Mouse (Mus musculus) ES-E14 (cell line): ENCODE measurements at regions not wholly inside any gene's neighbourhood (a gene's known extent, or its start where the extent isn't known, plus 50 kb on each side); places are given as distances from the start of the nearest gene placed in this dataset.

Experiments used
- DNase-seq: peaks from one replicate; pipeline ENCODE4 v3.0.0-alpha.2; 2013; ENCODE audit warnings: low read depth, low spot score
- H3K27ac ChIP-seq: 2 replicates; pipeline ENCODE4 v1.5.1; 2012; ENCODE audit warnings: low read depth, mild to moderate bottlenecking, low read length, moderate library complexity, mixed read lengths; ENCODE audit not compliant: poor library complexity, insufficient read depth, severe bottlenecking
- H3K36me3 ChIP-seq: 2 replicates; pipeline ENCODE4 v1.6.1; 2012; ENCODE audit warnings: mild to moderate bottlenecking, low read length, moderate library complexity, mixed read lengths; ENCODE audit not compliant: control insufficient read depth, poor library complexity, insufficient read depth, severe bottlenecking
- H3K4me1 ChIP-seq, 2 experiments: fragments of 150-350 bp in 1 of 2; sonication (generic) in 1 of 2; 2 replicates each; pipeline ENCODE4 v1.6.1; 2012; ENCODE audit warnings: low read length in 2 of 2, mild to moderate bottlenecking in 1 of 2, mixed read lengths in 1 of 2; ENCODE audit not compliant: control insufficient read depth in 2 of 2, insufficient read depth in 2 of 2, poor library complexity in 1 of 2
- H3K4me3 ChIP-seq, 2 experiments: fragments of 150-350 bp in 1 of 2; sonication (generic) in 1 of 2; 2 replicates each; pipeline ENCODE4 v1.5.1; 2012; ENCODE audit warnings: low read length in 2 of 2, low read depth in 1 of 2, mild to moderate bottlenecking in 1 of 2, mixed read lengths in 1 of 2; ENCODE audit not compliant: insufficient read depth in 1 of 2, poor library complexity in 1 of 2, severe bottlenecking in 1 of 2
- H3K9ac ChIP-seq: 2 replicates; pipeline ENCODE4 v1.6.1; 2012; ENCODE audit warnings: low read depth, mild to moderate bottlenecking, low read length, mixed read lengths; ENCODE audit not compliant: poor library complexity, insufficient read depth, severe bottlenecking
- H3K9me3 ChIP-seq: fragments of 150-350 bp; sonication (generic); 2 replicates; pipeline ENCODE4 v1.6.1; 2012; ENCODE audit warnings: low read depth, mild to moderate bottlenecking, low read length; ENCODE audit not compliant: control insufficient read depth, insufficient read depth
- CHD2 ChIP-seq: IDR thresholded peaks from 2 replicates; pipeline ENCODE4 v1.6.1; 2014; ENCODE audit warnings: mild to moderate bottlenecking, low read depth, low read length, inconsistent platforms
- HCFC1 ChIP-seq: IDR thresholded peaks from 2 replicates; pipeline ENCODE4 v1.6.1; 2012; ENCODE audit warnings: low read length, inconsistent platforms, borderline replicate concordance; ENCODE audit not compliant: insufficient read depth
- MAFK ChIP-seq: IDR thresholded peaks from 2 replicates; pipeline ENCODE4 v1.6.1; 2014; ENCODE audit warnings: mild to moderate bottlenecking, low read depth, low read length, inconsistent platforms; ENCODE audit not compliant: insufficient read depth
- ZC3H11A ChIP-seq: IDR thresholded peaks from 2 replicates; pipeline ENCODE4 v1.6.1; 2012; ENCODE audit warnings: low read depth, mild to moderate bottlenecking, inconsistent platforms, low read length, borderline replicate concordance
- ZNF384 ChIP-seq: IDR thresholded peaks from 2 replicates; pipeline ENCODE4 v1.6.1; 2012; ENCODE audit warnings: low read depth, low read length, inconsistent platforms
- in situ Hi-C, 2 experiments: fragments of 600-800 bp; cut with MboI; formaldehyde crosslinking; loops; one replicate each; pipeline ENCODE4 v1.15.1; 2025; ENCODE audit warnings: low sequenced_read_pairs in 2 of 2, inconsistent platforms in 1 of 2; ENCODE audit not compliant: unreplicated experiment in 2 of 2

- no peak for DNase-seq
- no peaks in the 10 kb centered on the region for H3K36me3 ChIP-seq
- no peak overlapping the region for H3K4me3 ChIP-seq
- no peaks in the 10 kb centered on the region for H3K4me1 ChIP-seq
- H3K9ac ChIP-seq: no peak overlapping the region
- TF ChIP-seq MAFK (no peak), HCFC1 (no peak), ZNF384 (no peak), ZC3H11A (no peak), CHD2 (no peak)
- H3K9me3 ChIP-seq: no peaks in the 10 kb centered on the region
- in situ Hi-C loops: no loop called here
- no peak overlapping the region for H3K27ac ChIP-seq
Observed at GRCm38 (mm10) chr13:60364778-60365672, 187.9 kb upstream of the Gas1 start.

GRCm38 (mm10) chr13:60369216-60369615 is 192.1 kb upstream of the Gas1 start:
- H3K4me3 ChIP-seq: no peak overlapping the region
- no peak overlapping the region for H3K27ac ChIP-seq
- no peak for TF ChIP-seq HCFC1
- H3K36me3 ChIP-seq: no peaks in the 10 kb centered on the region
- no peaks in the 10 kb centered on the region for H3K9me3 ChIP-seq
- in situ Hi-C loops: no loop called here
- DNase-seq: no peak
- no peak overlapping the region for H3K9ac ChIP-seq
- no peaks in the 10 kb centered on the region for H3K4me1 ChIP-seq

- no peak for DNase-seq
- in situ Hi-C loops: no loop called here
Observed at GRCm38 (mm10) chr13:60371656-60372055, 194.5 kb upstream of the Gas1 start.

GRCm38 (mm10) chr13:60376705-60377104 is 199.5 kb upstream of the Gas1 start:
- Histone ChIP-seq H3K4me1 (no peaks in the 10 kb centered on the region), H3K9me3 (no peaks in the 10 kb centered on the region), H3K4me3 (no peak overlapping the region), H3K27ac (no peak overlapping the region), H3K36me3 (no peaks in the 10 kb centered on the region), H3K9ac (no peak overlapping the region)
- no peak for DNase-seq
- in situ Hi-C loops: no loop called here
- TF ChIP-seq MAFK (no peak), HCFC1 (no peak)

More at GRCm38 (mm10) chr13:60371656-60372055, 194.5 kb upstream of the Gas1 start:
- no peak for TF ChIP-seq HCFC1
- TF ChIP-seq CHD2: no peak
- no peak for TF ChIP-seq ZC3H11A
- TF ChIP-seq ZNF384: no peak
- no peak for TF ChIP-seq MAFK
- Histone ChIP-seq H3K4me1 (no peaks in the 10 kb centered on the region), H3K9ac (no peak overlapping the region), H3K36me3 (no peaks in the 10 kb centered on the region), H3K4me3 (no peak overlapping the region), H3K9me3 (no peaks in the 10 kb centered on the region), H3K27ac (no peak overlapping the region)

- Histone ChIP-seq H3K4me3 (no peak overlapping the region), H3K9ac (no peak overlapping the region), H3K27ac (no peak overlapping the region), H3K4me1 (no peaks in the 10 kb centered on the region), H3K9me3 (no peaks in the 10 kb centered on the region), H3K36me3 (no peaks in the 10 kb centered on the region)
- TF ChIP-seq ZNF384 (no peak), ZC3H11A (no peak), HCFC1 (no peak), MAFK (no peak)
- DNase-seq: no peak
- in situ Hi-C loops: no loop called here
Observed at GRCm38 (mm10) chr13:60382855-60383254, 205.7 kb upstream of the Gas1 start.
